Mouse (Mus musculus): ENCODE measurements around the gene Gm42417. TPM values are rescaled to one million over a fixed set of nuclear protein-coding genes. Genes with fewer than 3 reads are reported as not detected.
A peak's percentile ranks its signal among the peaks of the same experiment; 100 is the strongest.

The Gm42417 gene
- total RNA-seq, 2 experiments from 2014 or later: 10.2 to 32.9 TPM

GRCm38 (mm10) chr1:36563632-36564031, 24.4 kb upstream of the Gm42417 start:
- no peak for DNase-seq

DNA sequence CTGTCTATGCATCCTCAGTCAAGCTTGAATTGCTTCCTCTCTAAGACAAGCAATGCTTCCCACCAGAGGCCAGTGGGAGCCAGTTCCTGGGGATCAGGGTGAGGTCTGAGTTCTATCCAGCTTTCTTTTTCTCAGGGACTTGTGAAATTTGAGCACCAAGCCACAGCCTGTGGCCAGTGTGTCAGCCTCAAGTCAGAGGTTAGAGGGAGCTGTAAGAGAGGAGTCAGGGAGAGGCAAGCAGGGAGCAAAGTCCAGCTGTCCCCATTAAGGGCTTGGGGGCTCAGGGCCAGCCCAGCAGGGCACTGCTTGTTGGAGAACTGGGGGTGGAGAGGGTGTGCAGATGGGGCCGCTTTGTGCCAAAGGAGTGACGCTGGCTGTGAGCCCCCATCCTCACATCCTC, 24.0 kb upstream of the Gm42417 start:
- peak; percentile 7 for DNase-seq

DNA sequence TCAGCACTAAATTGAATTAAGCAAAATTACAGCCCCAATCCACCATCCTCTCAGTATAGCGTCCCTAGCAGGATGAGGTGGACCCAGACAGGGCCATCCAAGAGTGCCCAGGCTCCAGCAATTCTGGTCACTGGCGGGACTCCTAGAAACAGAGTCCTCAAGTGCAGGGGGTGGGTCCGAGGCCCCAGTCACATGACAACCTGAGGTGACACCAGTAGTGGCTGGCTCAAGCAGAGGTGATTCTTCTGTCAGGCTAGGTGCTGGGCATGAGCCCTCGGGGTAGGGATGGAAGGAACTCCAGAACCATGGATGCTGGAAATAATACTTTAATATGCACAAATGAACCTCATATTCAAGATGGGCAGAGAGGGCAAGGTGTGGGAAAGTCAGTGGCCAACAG, 23.2 kb upstream of the Gm42417 start:
- no peak for DNase-seq

GRCm38 (mm10) chr1:36560903-36561302, 21.7 kb upstream of the Gm42417 start:
- DNase-seq: peak; percentile 62

GRCm38 (mm10) chr1:36559888-36560287, 20.7 kb upstream of the Gm42417 start:
- no peak for DNase-seq

DNA sequence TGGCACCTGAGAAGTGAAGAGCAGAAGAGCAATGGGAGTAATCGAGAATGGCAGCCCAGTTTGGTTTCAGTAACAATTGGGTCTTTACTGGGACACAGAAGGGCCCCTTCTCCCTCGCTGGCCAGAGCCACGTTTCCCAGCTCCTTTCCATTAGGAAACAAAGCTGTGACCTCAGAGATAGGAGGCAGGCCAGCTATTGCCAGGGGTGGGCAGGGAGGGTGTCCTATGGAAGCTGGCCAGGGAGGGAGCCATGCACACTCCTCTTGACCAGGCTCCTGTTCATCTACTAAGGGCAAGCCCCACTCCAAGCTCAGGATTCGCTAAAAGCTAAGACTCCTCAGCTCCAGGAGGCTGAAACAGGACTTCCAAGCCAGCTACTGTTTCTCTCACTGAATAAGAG, 20.0 kb upstream of the Gm42417 start:
- no peak for DNase-seq

- DNase-seq: peak; percentile 87
These were observed 19.1 kb upstream of the Gm42417 start, which contains the start of gene Sema4c for GRCm38 (mm10) chr1:36558031-36558993. TSS of gene Sema4c (minus strand) at chr1:36558349.

GRCm38 (mm10) chr1:36557457-36558011, 18.3 kb upstream of the Gm42417 start:
- peak; percentile 88 for DNase-seq

GRCm38 (mm10) chr1:36556553-36557456, 17.6 kb upstream of the Gm42417 start:
- DNase-seq: peak; percentile 95

GRCm38 (mm10) chr1:36555798-36556395, 16.7 kb upstream of the Gm42417 start:
- DNase-seq: no peak

DNA sequence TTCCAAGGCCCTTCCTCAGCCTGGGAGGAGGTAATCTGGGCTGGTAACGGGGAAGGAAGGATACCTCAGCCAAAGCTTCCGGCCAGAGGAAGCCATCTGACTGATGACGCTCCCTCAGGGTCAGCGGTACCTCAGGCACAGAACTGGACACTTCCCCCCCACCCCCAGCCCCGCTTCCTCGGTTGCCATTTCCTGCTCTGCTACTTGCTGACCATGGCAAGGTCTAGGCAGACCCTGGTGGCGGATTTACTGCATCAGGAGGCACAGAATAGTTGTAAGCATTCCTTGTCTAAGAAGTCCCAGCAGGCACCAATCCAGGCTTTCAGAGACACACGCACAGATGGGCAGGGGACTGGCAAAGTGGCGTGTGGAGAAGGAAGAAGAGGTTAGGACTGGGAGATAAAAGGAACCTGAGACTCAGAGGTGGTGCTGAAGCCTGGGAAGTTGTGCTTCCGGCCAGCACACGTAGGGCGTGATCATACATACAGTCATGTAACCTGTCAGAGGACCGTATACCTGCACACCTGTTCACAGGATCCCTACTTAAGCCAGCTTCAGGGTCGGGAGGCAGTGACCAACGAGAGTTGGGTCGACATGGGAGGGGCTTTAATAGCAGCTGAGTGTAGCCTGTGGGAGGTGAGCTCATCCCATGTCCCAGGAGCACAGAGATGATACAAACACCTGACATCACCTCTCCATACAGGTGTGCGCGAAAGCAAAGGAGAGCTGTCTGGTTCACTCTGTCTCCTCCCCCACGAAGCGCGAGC, 15.6 kb upstream of the Gm42417 start:
- no peak for DNase-seq

GRCm38 (mm10) chr1:36552506-36552905, 13.3 kb upstream of the Gm42417 start:
- DNase-seq: no peak

- DNase-seq: no peak
These were observed 12.7 kb upstream of the Gm42417 start for GRCm38 (mm10) chr1:36551904-36552303.

GRCm38 (mm10) chr1:36550075-36550863, 11.0 kb upstream of the Gm42417 start:
- DNase-seq: no peak

GRCm38 (mm10) chr1:36549491-36549890, 10.3 kb upstream of the Gm42417 start:
- DNase-seq: no peak

- DNase-seq: peak; percentile 7
These were observed 9.5 kb upstream of the Gm42417 start for GRCm38 (mm10) chr1:36548771-36549170.

DNA sequence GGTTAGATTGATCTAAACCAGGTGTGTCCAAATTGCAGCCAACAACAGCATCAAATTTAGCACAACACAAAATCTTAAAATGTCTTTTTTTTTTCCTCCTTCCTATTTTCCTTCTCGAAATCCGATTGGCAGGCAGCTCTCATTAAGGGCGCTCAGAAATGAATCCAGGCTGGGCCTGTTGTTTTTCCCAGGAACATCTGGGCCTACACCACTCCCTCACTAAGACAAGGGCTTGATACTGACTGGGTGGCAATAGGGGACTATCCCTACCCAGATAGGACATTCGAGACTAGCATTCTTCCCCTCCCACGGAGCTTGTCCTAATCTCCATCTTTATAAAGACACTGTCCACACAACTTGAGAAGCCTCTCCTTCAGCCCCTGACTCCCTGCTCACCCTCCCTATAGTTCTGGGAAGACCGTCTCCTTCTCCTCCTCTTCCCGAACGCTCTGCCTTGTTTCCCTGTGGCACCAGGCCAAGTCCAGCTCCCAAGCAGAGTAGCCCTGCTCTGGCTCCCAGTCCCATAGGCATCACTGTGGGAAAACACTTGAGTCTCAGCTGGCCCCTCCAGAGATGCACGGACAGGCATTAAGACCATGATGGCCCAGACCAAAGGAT, 8.9 kb upstream of the Gm42417 start:
- DNase-seq: peak; percentile 64

DNA sequence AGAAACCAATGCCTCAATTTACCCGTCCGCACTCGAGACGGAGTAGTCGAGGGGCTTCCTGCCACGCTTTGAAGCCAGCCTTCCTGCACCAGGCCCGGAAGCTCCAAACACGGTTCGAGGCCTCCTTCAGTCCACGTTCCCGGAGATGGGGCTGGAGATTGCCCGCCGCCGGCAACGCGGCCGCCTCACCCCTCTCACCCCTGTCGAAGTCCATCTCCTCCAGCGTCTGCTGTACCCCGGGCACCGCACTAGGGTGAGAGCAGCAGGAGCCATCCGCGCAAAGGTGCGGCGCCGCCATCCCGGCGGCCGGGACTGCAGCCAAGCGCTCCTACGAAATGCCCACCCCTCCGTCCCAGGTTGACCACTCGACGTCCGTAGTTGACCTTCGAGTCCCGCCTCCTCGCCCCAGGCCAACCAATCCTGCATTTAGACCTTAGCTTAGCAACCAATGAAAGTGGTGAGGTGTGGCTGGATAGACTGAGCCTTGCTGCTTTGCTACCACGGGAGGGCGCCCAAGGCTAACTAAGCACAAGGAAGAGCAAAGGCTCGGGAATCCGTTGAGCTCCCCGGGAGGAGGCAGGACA, 7.8 kb upstream of the Gm42417 start, which contains the start of gene Ankrd39:
Gene Ankrd39 (minus strand): TSS at position 558 of the 584 bp plus-strand sequence.
- peak; percentile 97 for DNase-seq

- DNase-seq: peak; percentile 53
These were observed 6.8 kb upstream of the Gm42417 start for GRCm38 (mm10) chr1:36545845-36546600.
